ENCODE assay signal across 19 mouse cellular contexts in genomic region chr14:118929779-118930178, GRCm38 (mm10). TPM values are rescaled to one million over a fixed set of nuclear protein-coding genes. Genes with fewer than 3 reads are reported as not detected.
DNase-seq lines count a peak whose midpoint lies in the region; ATAC-seq and TF ChIP-seq lines count a peak whose summit lies in the region.
"Had no signal": no experiment of that assay in that cellular context is flagged by ENCODE, and none has a peak within 500 bp of the region (broad histone marks: within the 10 kb centered on the region; RNA-seq: fewer than 3 reads in every experiment).

No protein-coding gene starts in this region.

- no peak overlapping the region for H3K27ac ChIP-seq in lung, postnatal 0 days (ENCODE audit: low read length)
- H3K27ac ChIP-seq: heart, embryonic 13.5 days; hindbrain, embryonic 13.5 days; midbrain, embryonic 15.5 days; neural tube, embryonic 12.5 days had no signal

- intact Hi-C loops in left cerebral cortex, postnatal 36 days (cut with DNase I): no loop called here

- no peak overlapping the region for H3K4me3 ChIP-seq in lung, postnatal 0 days (ENCODE audit: low read depth, low read length)
- H3K4me3 ChIP-seq: erythroblast, embryonic 14.5 days; heart, embryonic 13.5 days; hindbrain, embryonic 13.5 days; midbrain, embryonic 15.5 days; neural tube, embryonic 12.5 days had no signal

- TF ChIP-seq EP300 in lung, postnatal 0 days (IDR thresholded peaks at IDR 0.05): no peak

- H3K27me3 ChIP-seq in lung, postnatal 0 days (replicated peaks; ENCODE audit: insufficient read depth, low read length): no peaks in the 10 kb centered on the region
- H3K27me3 ChIP-seq: hindbrain, embryonic 13.5 days; midbrain, embryonic 15.5 days; Patski had no signal

- no peaks in the 10 kb centered on the region for H3K36me3 ChIP-seq in lung, postnatal 0 days (ENCODE audit: insufficient read depth, low read length)
- H3K36me3 ChIP-seq: heart, embryonic 13.5 days; hindbrain, embryonic 13.5 days; midbrain, embryonic 15.5 days; neural tube, embryonic 12.5 days had no signal

- WGBS in lung, postnatal 0 days: 50% methylated on average over 2 of the region's 2 CpGs

- no peak for ATAC-seq in lung, postnatal 0 days
- peak; percentile 75 for ATAC-seq in inflammation-experienced regulatory T-cells, adult 6 months
- ATAC-seq: midbrain, embryonic 15.5 days; Patski had no signal

- no peaks in the 10 kb centered on the region for H3K9me3 ChIP-seq in lung, postnatal 0 days (ENCODE audit: low read length)
- H3K9me3 ChIP-seq: heart, embryonic 13.5 days; hindbrain, embryonic 13.5 days; midbrain, embryonic 15.5 days; neural tube, embryonic 12.5 days had no signal

- peaks cover 1% of the 10 kb centered on the region; the same call in 1 of the 2 replicates for H3K4me1 ChIP-seq in lung, postnatal 0 days (ENCODE audit: insufficient read depth, low read depth, low read length)
- H3K4me1 ChIP-seq: neural tube, embryonic 12.5 days had no signal

- H3K9ac ChIP-seq in lung, postnatal 0 days (replicated peaks; ENCODE audit: low read depth): no peak overlapping the region
- H3K9ac ChIP-seq: heart, embryonic 13.5 days; hindbrain, embryonic 13.5 days; midbrain, embryonic 15.5 days; neural tube, embryonic 12.5 days had no signal

- DNase-seq in lung, postnatal 0 days (ENCODE audit: low spot score): peak; percentile 54
- no peak for DNase-seq in lung, postnatal 10 days
- DNase-seq in CD4-positive, CD25-positive, alpha-beta regulatory T cell, adult 2 months (ENCODE audit: low read depth, low spot score): peak; percentile 84
- DNase-seq in thymus, postnatal 0 days (ENCODE audit: low spot score): peak; percentile 86
- DNase-seq in left cerebral cortex, postnatal 36 days (ENCODE audit: low spot score in 2 of 2): no peak
- no peak for DNase-seq in adrenal gland, postnatal 4 days (ENCODE audit: low spot score in 2 of 2)
- no peak for DNase-seq in ovary, postnatal 36 days (ENCODE audit: low spot score)
- DNase-seq: adrenal gland, adult 2 months; cerebellum, adult 9-10 months; embryo, embryonic 11 days; kidney, adult 2 months; liver had no signal

- TF ChIP-seq CTCF in lung, postnatal 0 days (IDR thresholded peaks at IDR 0.05): no peak

- H3K4me2 ChIP-seq in lung, postnatal 0 days (replicated peaks; ENCODE audit: low read depth, low read length): no peak overlapping the region
- H3K4me2 ChIP-seq: heart, embryonic 13.5 days; hindbrain, embryonic 13.5 days; midbrain, embryonic 15.5 days; neural tube, embryonic 12.5 days had no signal

RNA-seq across cellular contexts. Expression of gene Dzip1, which starts 4.5 kb away (rescaled TPM):
- polyA plus RNA-seq in lung, postnatal 0 days (2015; fragmentation: Nextera tagmentation; extraction: Ambion mirVana): 4.0 and 5.0 TPM in 2 replicates
- polyA plus RNA-seq in inflammation-experienced regulatory T-cells, adult 6 months (2017; shearing (Covaris generic)): 10 to 100 TPM in 2 of 3 experiments, 1 to 10 TPM in 1; 5.0 to 17.5 (median 11.8) TPM
- polyA plus RNA-seq in thymus, postnatal 0 days (2015; fragmentation: Nextera tagmentation; extraction: Ambion mirVana): 17.6 and 23.6 TPM in 2 replicates
- total RNA-seq in left cerebral cortex, postnatal 36 days (2021): 100 to 1,000 TPM in 1 of 2 experiments, 10 to 100 TPM in 1; 78.4 to 117 TPM
- total RNA-seq in adrenal gland, postnatal 4 days (2021): 10 to 100 TPM; 31.1 to 32.0 TPM

RNA-seq across cellular contexts. Expression of gene Dnajc3, which starts 8.0 kb away (rescaled TPM):
- polyA plus RNA-seq in lung, postnatal 0 days (2015; fragmentation: Nextera tagmentation; extraction: Ambion mirVana): 54.1 and 58.3 TPM in 2 replicates
- 10 to 100 TPM; 39.4 to 48.4 (median 39.7) TPM for polyA plus RNA-seq in inflammation-experienced regulatory T-cells, adult 6 months (2017; shearing (Covaris generic))
- 70.1 and 70.8 TPM in 2 replicates for polyA plus RNA-seq in thymus, postnatal 0 days (2015; fragmentation: Nextera tagmentation; extraction: Ambion mirVana)
- 10 to 100 TPM; 30.3 to 41.2 TPM for total RNA-seq in left cerebral cortex, postnatal 36 days (2021)
- total RNA-seq in adrenal gland, postnatal 4 days (2021): 10 to 100 TPM; 49.6 to 52.1 TPM

Comparison
In these comparisons a context has a peak if more than half of its experiments do, and no peak if none do; other contexts are left out.
1. DNase-seq: peak in lung, postnatal 0 days (single experiment), CD4-positive, CD25-positive, alpha-beta regulatory T cell, adult 2 months (single experiment) and thymus, postnatal 0 days (single experiment); none in lung, postnatal 10 days (single experiment), left cerebral cortex, postnatal 36 days (0 of 2), adrenal gland, postnatal 4 days (0 of 2) and ovary, postnatal 36 days (single experiment).